Mouse (Mus musculus) 3T3-L1 (cell line): Measurements from ENCODE around the gene Kat6b.

Experiments used
- DNase-seq: peaks from one replicate; pipeline ENCODE4 v3.0.0-alpha.2; 2015; ENCODE audit warnings: low read depth, low spot score

Gene Kat6b

GRCm38 (mm10) chr14:21590205-21590604, 109.0 kb downstream of the Kat6b start:
- no peak for DNase-seq

- peak; percentile 44 for DNase-seq
These were observed 110.9 kb downstream of the Kat6b start for GRCm38 (mm10) chr14:21592152-21592551.

- DNase-seq: peak; percentile 77
These were observed 111.9 kb downstream of the Kat6b start for GRCm38 (mm10) chr14:21592985-21593750.

GRCm38 (mm10) chr14:21599446-21600173, 118.4 kb downstream of the Kat6b start:
- DNase-seq: no peak

GRCm38 (mm10) chr14:21600174-21600566, 118.9 kb downstream of the Kat6b start:
- no peak for DNase-seq

- DNase-seq: no peak
These were observed 119.4 kb downstream of the Kat6b start for GRCm38 (mm10) chr14:21600628-21601027.

GRCm38 (mm10) chr14:21602166-21602565, 120.9 kb downstream of the Kat6b start:
- no peak for DNase-seq

- no peak for DNase-seq
These were observed 121.7 kb downstream of the Kat6b start for GRCm38 (mm10) chr14:21602937-21603336.

- no peak for DNase-seq
These were observed 126.5 kb downstream of the Kat6b start for GRCm38 (mm10) chr14:21607686-21608085.

- no peak for DNase-seq
These were observed 127.7 kb downstream of the Kat6b start for GRCm38 (mm10) chr14:21608886-21609285.

GRCm38 (mm10) chr14:21610224-21610623, 129.0 kb downstream of the Kat6b start:
- peak; percentile 72 for DNase-seq

GRCm38 (mm10) chr14:21613031-21613430, 131.8 kb downstream of the Kat6b start:
- peak; percentile 6 for DNase-seq

- peak; percentile 30 for DNase-seq
These were observed 132.9 kb downstream of the Kat6b start for GRCm38 (mm10) chr14:21614103-21614502.

- DNase-seq: no peak
These were observed 134.6 kb downstream of the Kat6b start for GRCm38 (mm10) chr14:21615853-21616252.

GRCm38 (mm10) chr14:21617221-21617980, 136.2 kb downstream of the Kat6b start:
- no peak for DNase-seq

GRCm38 (mm10) chr14:21619951-21620350, 138.7 kb downstream of the Kat6b start:
- DNase-seq: no peak

- no peak for DNase-seq
These were observed 144.7 kb downstream of the Kat6b start for GRCm38 (mm10) chr14:21625946-21626345.

- DNase-seq: no peak
These were observed 150.5 kb downstream of the Kat6b start for GRCm38 (mm10) chr14:21631665-21632200.

- DNase-seq: no peak
These were observed 155.3 kb downstream of the Kat6b start for GRCm38 (mm10) chr14:21636548-21636947.

GRCm38 (mm10) chr14:21640806-21641435, 159.7 kb downstream of the Kat6b start:
- DNase-seq: no peak

- DNase-seq: no peak
These were observed 172.6 kb downstream of the Kat6b start for GRCm38 (mm10) chr14:21653813-21654212.
